Mouse (Mus musculus) right cerebral cortex, postnatal 10 days (tissue): ENCODE measurements around the gene Akt3.
A peak's percentile ranks its signal among the peaks of the same experiment; 100 is the strongest.

ENCODE experiments used
- DNase-seq, 2 experiments: peaks; one replicate each; pipeline ENCODE4 v3.0.0; 2021; ENCODE audit warnings: low spot score in 2 of 2

The Akt3 gene

GRCm38 (mm10) chr1:177011688-177012087, 246.3 kb downstream of the Akt3 start:
- DNase-seq, result peak in 1 of 2 experiments; percentile 27

GRCm38 (mm10) chr1:177010607-177011302, 247.2 kb downstream of the Akt3 start:
- DNase-seq, result no peak

GRCm38 (mm10) chr1:177010041-177010440, 248.0 kb downstream of the Akt3 start:
- DNase-seq, result no peak

GRCm38 (mm10) chr1:177008777-177009176, 249.2 kb downstream of the Akt3 start:
- no peak for DNase-seq

- DNase-seq, result no peak
These were observed 250.6 kb downstream of the Akt3 start for GRCm38 (mm10) chr1:177007405-177007804.

GRCm38 (mm10) chr1:177004041-177004741, 253.8 kb downstream of the Akt3 start:
- DNase-seq, result no peak

GRCm38 (mm10) chr1:177002951-177003350, 255.1 kb downstream of the Akt3 start:
- DNase-seq, result no peak

- DNase-seq, result peak in 1 of 2 experiments; percentile 74
These were observed 259.0 kb downstream of the Akt3 start for GRCm38 (mm10) chr1:176999011-176999410.

- DNase-seq, result no peak
These were observed 260.0 kb downstream of the Akt3 start for GRCm38 (mm10) chr1:176997711-176998689.

GRCm38 (mm10) chr1:176997254-176997653, 260.7 kb downstream of the Akt3 start:
- no peak for DNase-seq

GRCm38 (mm10) chr1:176996630-176997201, 261.3 kb downstream of the Akt3 start:
- peak; percentile 86 to 89 for DNase-seq

GRCm38 (mm10) chr1:176996166-176996565, 261.8 kb downstream of the Akt3 start:
- no peak for DNase-seq

- no peak for DNase-seq
These were observed 262.6 kb downstream of the Akt3 start for GRCm38 (mm10) chr1:176995419-176995775.

GRCm38 (mm10) chr1:176994707-176995418, 263.1 kb downstream of the Akt3 start:
- DNase-seq, result peak in 1 of 2 experiments; percentile 75

GRCm38 (mm10) chr1:176994087-176994486, 263.9 kb downstream of the Akt3 start:
- no peak for DNase-seq

GRCm38 (mm10) chr1:176993141-176994010, 264.6 kb downstream of the Akt3 start:
- DNase-seq, result no peak

GRCm38 (mm10) chr1:176992517-176992916, 265.5 kb downstream of the Akt3 start:
- DNase-seq, result no peak

- no peak for DNase-seq
These were observed 266.5 kb downstream of the Akt3 start for GRCm38 (mm10) chr1:176991473-176991872.

GRCm38 (mm10) chr1:176986990-176987740, 270.8 kb downstream of the Akt3 start:
- DNase-seq, result no peak
